Mouse (Mus musculus): ENCODE data around the gene Zfp746. TPM values are rescaled to one million over a fixed set of nuclear protein-coding genes. Genes with fewer than 3 reads are reported as not detected.

The Zfp746 gene
- total and polyA plus RNA-seq, 3 experiments, result 17.8 to 22.1 TPM; not detected in 1

- TF ChIP-seq MYC (IDR thresholded peaks at IDR 0.05; ENCODE audit: low read depth, low read length) (no peak), NELFE (IDR thresholded peaks at IDR 0.05; ENCODE audit: low read depth, low read length) (no peak)
- H3K36me3 ChIP-seq (ENCODE audit: control insufficient read depth in 1 of 2, insufficient read depth in 2 of 2, low read length in 2 of 2), result peaks cover 8 to 10% of the 10 kb centered on the region in 2 experiments
- peaks cover 1 to 6% of the 10 kb centered on the region in 2 experiments; a peak in 2 of 4 replicates for H3K4me1 ChIP-seq (ENCODE audit: control insufficient read depth in 1 of 2, insufficient read depth in 2 of 2, low read length in 2 of 2)
- DNase-seq (ENCODE audit: low read depth, low spot score), result no peak
- no peak overlapping the region for H3K4me3 ChIP-seq (ENCODE audit: control insufficient read depth in 1 of 2, insufficient read depth in 1 of 2, low read depth in 2 of 2, low read length in 2 of 2)
- H3K27ac ChIP-seq (ENCODE audit: control insufficient read depth, low read depth, low read length), result no peak overlapping the region
- H3K9ac ChIP-seq (ENCODE audit: control insufficient read depth, low read depth, low read length, poor library complexity, severe bottlenecking), result no peak overlapping the region
- no peaks in the 10 kb centered on the region for H3K27me3 ChIP-seq (ENCODE audit: control insufficient read depth in 1 of 2, insufficient read depth in 2 of 2, low read length in 2 of 2)
- H3K9me3 ChIP-seq (replicated peaks; ENCODE audit: insufficient read depth, low read length), result no peaks in the 10 kb centered on the region
- no peaks in the 10 kb centered on the region for H3K79me2 ChIP-seq (ENCODE audit: control insufficient read depth, insufficient read depth, low read length, poor library complexity)
These were observed 21.9 kb downstream of the Zfp746 start for GRCm38 (mm10) chr6:48064451-48064850.

- Histone ChIP-seq H3K27ac (ENCODE audit: control insufficient read depth, low read depth, low read length) (no peak overlapping the region), H3K9ac (ENCODE audit: control insufficient read depth, low read depth, low read length, poor library complexity, severe bottlenecking) (no peak overlapping the region), H3K79me2 (ENCODE audit: control insufficient read depth, insufficient read depth, low read length, poor library complexity) (no peaks in the 10 kb centered on the region), H3K27me3 (ENCODE audit: control insufficient read depth in 1 of 2, insufficient read depth in 2 of 2, low read length in 2 of 2) (no peaks in the 10 kb centered on the region), H3K36me3 (ENCODE audit: control insufficient read depth in 1 of 2, insufficient read depth in 2 of 2, low read length in 2 of 2) (peaks cover 8 to 10% of the 10 kb centered on the region in 2 experiments), H3K4me1 (ENCODE audit: control insufficient read depth in 1 of 2, insufficient read depth in 2 of 2, low read length in 2 of 2) (peaks cover 1 to 6% of the 10 kb centered on the region in 2 experiments; a peak in 2 of 4 replicates), H3K4me3 (ENCODE audit: control insufficient read depth in 1 of 2, insufficient read depth in 1 of 2, low read depth in 2 of 2, low read length in 2 of 2) (no peak overlapping the region), H3K9me3 (replicated peaks; ENCODE audit: insufficient read depth, low read length) (no peaks in the 10 kb centered on the region)
- TF ChIP-seq MAFK (IDR thresholded peaks at IDR 0.05; ENCODE audit: borderline replicate concordance, low read depth, low read length) (no peak), KAT2A (conservative IDR thresholded peaks at IDR 0.05; ENCODE audit: low read depth, low read length) (no peak), CHD2 (IDR thresholded peaks at IDR 0.05; ENCODE audit: low read length) (no peak), TBP (IDR thresholded peaks at IDR 0.05; ENCODE audit: low read depth, low read length) (no peak), ETS1 (IDR thresholded peaks at IDR 0.05; ENCODE audit: low read depth, low read length) (no peak), CHD1 (IDR thresholded peaks at IDR 0.05; ENCODE audit: low read depth, low read length) (no peak), MEF2A (IDR thresholded peaks at IDR 0.05; ENCODE audit: extremely low read depth, insufficient replicate concordance, low read depth, low read length, poor library complexity, severe bottlenecking) (no peak), GATA1 (IDR thresholded peaks at IDR 0.05; ENCODE audit: low read depth, low read length) (no peak), RAD21 (IDR thresholded peaks at IDR 0.05; ENCODE audit: low read depth, low read length) (no peak), CTCF (IDR thresholded peaks at IDR 0.05 in 2 of 3, conservative IDR thresholded peaks at IDR 0.05 in 1 of 3; ENCODE audit: control insufficient read depth in 1 of 3, insufficient read depth in 1 of 3, low read depth in 2 of 3, low read length in 3 of 3, poor library complexity in 1 of 3, severe bottlenecking in 1 of 3) (no peak), ZC3H11A (IDR thresholded peaks at IDR 0.05; ENCODE audit: low read depth, low read length) (no peak), NELFE (IDR thresholded peaks at IDR 0.05; ENCODE audit: low read depth, low read length) (no peak), MAX (IDR thresholded peaks at IDR 0.05; ENCODE audit: low read length) (no peak), ZMIZ1 (IDR thresholded peaks at IDR 0.05; ENCODE audit: low read depth, low read length) (no peak), HCFC1 (IDR thresholded peaks at IDR 0.05; ENCODE audit: low read depth, low read length) (no peak), USF2 (IDR thresholded peaks at IDR 0.05; ENCODE audit: borderline replicate concordance in 1 of 2, insufficient read depth in 1 of 2, low read depth in 1 of 2, low read length in 2 of 2) (no peak), UBTF (IDR thresholded peaks at IDR 0.05; ENCODE audit: borderline replicate concordance, insufficient read depth, low read depth, low read length) (no peak)
- DNase-seq (ENCODE audit: low read depth, low spot score), result no peak
These were observed 22.5 kb downstream of the Zfp746 start for GRCm38 (mm10) chr6:48063940-48064339.

Data from MEL (cell line).